Mouse (Mus musculus) olfactory bulb, adult 2 months (tissue): Measurements from ENCODE around the gene Fblim1.

Experiments
- CTCF ChIP-seq: fragments of 200-500 bp; IDR thresholded peaks from 2 replicates; pipeline ENCODE4 v1.5.1; 2012; ENCODE audit warnings: low read depth, mild to moderate bottlenecking, low read length, moderate library complexity; ENCODE audit not compliant: insufficient read depth
- POLR2A ChIP-seq: fragments of 200-500 bp; IDR thresholded peaks from 2 replicates; pipeline ENCODE4 v1.6.1; 2012; ENCODE audit warnings: mild to moderate bottlenecking, low read depth, low read length, moderate library complexity; ENCODE audit not compliant: insufficient read depth

- TF ChIP-seq CTCF, result no peak
- no peak for TF ChIP-seq POLR2A
These were observed 35.9 kb downstream of the Fblim1 start for GRCm38 (mm10) chr4:141570004-141570403.
